Mouse (Mus musculus): Measurements from ENCODE around the gene Prkce. TPM values are rescaled to one million over a fixed set of nuclear protein-coding genes. Genes with fewer than 3 reads are reported as not detected.
A peak's percentile ranks its signal among the peaks of the same experiment; 100 is the strongest.

The Prkce gene
- polyA plus RNA-seq, 1 experiment from 2014 or later = 5.0 TPM

GRCm38 (mm10) chr17:86243109-86243527 is 75.5 kb downstream of the Prkce start:
- Histone ChIP-seq H3K9me3 (ENCODE audit: control insufficient read depth, low read length) (no peaks in the 10 kb centered on the region), H3K27me3 (replicated peaks; ENCODE audit: control insufficient read depth, insufficient read depth, low read length) (no peaks in the 10 kb centered on the region), H3K9ac (ENCODE audit: low read depth, low read length) (no peak overlapping the region), H3K4me1 (ENCODE audit: control insufficient read depth, insufficient read depth, low read length) (peaks cover 5% of the 10 kb centered on the region; the same call in 1 of the 2 replicates), H3K27ac (ENCODE audit: low read length) (no peak overlapping the region), H3K4me2 (ENCODE audit: low read depth, low read length) (no peak overlapping the region), H3K4me3 (ENCODE audit: low read length) (no peak overlapping the region), H3K36me3 (ENCODE audit: control insufficient read depth, insufficient read depth, low read length) (0 out of 2 replicates have a peak, but pooled peaks cover 2% of the 10 kb centered on the region)
- ATAC-seq = no peak
- WGBS = 81% methylated on average over 16 of the region's 16 CpGs

GRCm38 (mm10) chr17:86244397-86244796 is 76.8 kb downstream of the Prkce start:
- Histone ChIP-seq H3K4me2 (ENCODE audit: low read depth, low read length) (no peak overlapping the region), H3K4me3 (ENCODE audit: low read length) (no peak overlapping the region), H3K9ac (ENCODE audit: low read depth, low read length) (no peak overlapping the region), H3K27me3 (replicated peaks; ENCODE audit: control insufficient read depth, insufficient read depth, low read length) (no peaks in the 10 kb centered on the region), H3K9me3 (ENCODE audit: control insufficient read depth, low read length) (no peaks in the 10 kb centered on the region), H3K36me3 (ENCODE audit: control insufficient read depth, insufficient read depth, low read length) (0 out of 2 replicates have a peak, but pooled peaks cover 2% of the 10 kb centered on the region), H3K27ac (ENCODE audit: low read length) (no peak overlapping the region), H3K4me1 (ENCODE audit: control insufficient read depth, insufficient read depth, low read length) (peaks cover 8% of the 10 kb centered on the region)
- 90% methylated on average over 5 of the region's 5 CpGs for WGBS
- no peak for ATAC-seq

- no peak overlapping the region for H3K4me3 ChIP-seq (ENCODE audit: low read length)
- ATAC-seq = no peak
- WGBS = 80% methylated on average over 8 of the region's 8 CpGs
- H3K27ac ChIP-seq (ENCODE audit: low read length) = no peak overlapping the region
- H3K9me3 ChIP-seq (ENCODE audit: control insufficient read depth, low read length) = no peaks in the 10 kb centered on the region
- H3K4me2 ChIP-seq (ENCODE audit: low read depth, low read length) = no peak overlapping the region
- peaks cover 7% of the 10 kb centered on the region; the same call in 1 of the 2 replicates for H3K4me1 ChIP-seq (ENCODE audit: control insufficient read depth, insufficient read depth, low read length)
- H3K27me3 ChIP-seq (replicated peaks; ENCODE audit: control insufficient read depth, insufficient read depth, low read length) = no peaks in the 10 kb centered on the region
- 0 out of 2 replicates have a peak, but pooled peaks cover 2% of the 10 kb centered on the region for H3K36me3 ChIP-seq (ENCODE audit: control insufficient read depth, insufficient read depth, low read length)
- H3K9ac ChIP-seq (ENCODE audit: low read depth, low read length) = no peak overlapping the region
Observed at GRCm38 (mm10) chr17:86248832-86249231, 81.2 kb downstream of the Prkce start.

DNA sequence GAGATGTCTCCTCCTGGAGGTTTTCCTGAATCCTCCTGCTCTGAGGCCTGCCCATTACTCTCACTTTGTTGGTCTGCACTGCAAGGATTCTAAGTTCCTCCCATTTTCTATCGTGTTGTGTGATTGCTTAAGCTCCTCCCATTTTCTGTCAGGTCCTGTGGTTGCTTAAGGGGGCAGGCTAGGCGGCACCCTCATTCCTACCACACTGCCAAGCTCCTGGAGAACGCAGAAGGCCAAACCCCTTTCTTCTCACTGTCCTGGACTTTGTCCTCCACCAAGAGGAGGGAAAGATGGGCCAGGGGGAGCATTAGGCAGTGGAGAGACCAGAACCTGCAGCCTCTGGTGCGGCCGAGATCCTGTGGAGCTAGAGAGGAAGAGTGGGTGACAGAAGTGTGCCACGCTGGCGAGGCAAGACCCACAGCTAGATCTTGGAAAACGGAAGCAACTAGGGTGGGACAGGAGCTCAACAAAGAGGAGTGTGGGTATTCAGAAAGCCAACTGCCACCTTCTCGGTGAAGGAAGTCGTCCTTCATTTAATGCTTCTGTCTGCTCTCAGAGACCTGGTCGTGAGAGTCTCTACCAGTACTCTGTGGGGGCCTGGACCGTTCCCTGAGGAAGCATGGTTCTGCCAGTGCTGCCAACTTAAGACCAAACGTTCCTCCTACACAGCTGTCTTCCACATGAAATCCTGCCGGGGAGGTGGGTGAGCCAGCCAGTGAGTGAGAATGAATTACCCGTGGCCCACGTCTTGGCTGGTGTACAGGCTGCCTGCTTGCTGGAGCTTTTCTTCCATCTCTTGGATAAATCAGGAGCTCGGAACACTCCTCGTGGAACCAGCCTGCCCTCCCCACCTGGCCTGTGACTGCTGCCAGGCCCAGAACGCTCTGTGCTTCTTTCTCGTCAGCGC is 82.2 kb downstream of the Prkce start:
- no peaks in the 10 kb centered on the region for H3K27me3 ChIP-seq (replicated peaks; ENCODE audit: control insufficient read depth, insufficient read depth, low read length)

DNA sequence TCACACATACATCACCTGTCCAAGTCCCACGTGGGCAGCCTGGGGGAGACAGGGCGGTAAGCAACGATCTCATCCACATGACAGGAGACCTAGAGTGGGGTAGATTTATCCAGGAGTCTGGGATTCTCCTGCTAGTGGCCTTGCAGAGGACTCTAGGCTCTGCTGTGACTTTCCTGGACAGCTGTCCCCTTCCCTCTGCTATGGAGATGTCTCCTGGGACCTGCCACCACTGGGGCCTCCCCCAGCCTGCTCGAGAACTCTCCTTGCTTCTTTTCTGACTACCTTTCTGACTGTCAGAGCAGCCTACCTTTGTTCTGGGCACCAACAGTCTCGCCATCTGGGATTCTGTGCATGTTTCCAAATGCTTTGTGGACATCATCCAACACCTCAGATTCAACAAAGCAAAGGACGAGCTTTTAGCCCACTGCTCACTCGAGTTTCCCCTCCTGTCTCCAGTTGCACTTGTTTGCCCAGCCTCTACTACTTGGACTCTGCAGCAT is 82.9 kb downstream of the Prkce start:
- Histone ChIP-seq H3K9ac (ENCODE audit: low read depth, low read length) (no peak overlapping the region), H3K4me2 (ENCODE audit: low read depth, low read length) (no peak overlapping the region), H3K4me1 (ENCODE audit: control insufficient read depth, insufficient read depth, low read length) (peaks cover 7% of the 10 kb centered on the region; the same call in 1 of the 2 replicates), H3K27ac (ENCODE audit: low read length) (no peak overlapping the region), H3K4me3 (ENCODE audit: low read length) (no peak overlapping the region), H3K27me3 (replicated peaks; ENCODE audit: control insufficient read depth, insufficient read depth, low read length) (no peaks in the 10 kb centered on the region), H3K9me3 (ENCODE audit: control insufficient read depth, low read length) (0 out of 2 replicates have a peak, but pooled peaks cover 5% of the 10 kb centered on the region), H3K36me3 (ENCODE audit: control insufficient read depth, insufficient read depth, low read length) (no peaks in the 10 kb centered on the region)
- ATAC-seq = no peak
- 63% methylated on average over 7 of the region's 7 CpGs for WGBS

More for the DNA sequence above, 82.2 kb downstream of the Prkce start:
- Histone ChIP-seq H3K9me3 (ENCODE audit: control insufficient read depth, low read length) (0 out of 2 replicates have a peak, but pooled peaks cover 3% of the 10 kb centered on the region), H3K4me2 (ENCODE audit: low read depth, low read length) (no peak overlapping the region), H3K4me1 (ENCODE audit: control insufficient read depth, insufficient read depth, low read length) (peaks cover 7% of the 10 kb centered on the region; the same call in 1 of the 2 replicates), H3K36me3 (ENCODE audit: control insufficient read depth, insufficient read depth, low read length) (no peaks in the 10 kb centered on the region), H3K27ac (ENCODE audit: low read length) (no peak overlapping the region), H3K9ac (ENCODE audit: low read depth, low read length) (no peak overlapping the region), H3K4me3 (ENCODE audit: low read length) (no peak overlapping the region)
- 69% methylated on average over 21 of the region's 21 CpGs for WGBS
- peak; percentile 61; the same call in 1 of the 2 replicates for ATAC-seq

- Histone ChIP-seq H3K4me2 (ENCODE audit: low read depth, low read length) (no peak overlapping the region), H3K36me3 (ENCODE audit: control insufficient read depth, insufficient read depth, low read length) (no peaks in the 10 kb centered on the region), H3K27ac (ENCODE audit: low read length) (no peak overlapping the region), H3K27me3 (replicated peaks; ENCODE audit: control insufficient read depth, insufficient read depth, low read length) (no peaks in the 10 kb centered on the region), H3K9me3 (ENCODE audit: control insufficient read depth, low read length) (0 out of 2 replicates have a peak, but pooled peaks cover 5% of the 10 kb centered on the region), H3K4me3 (ENCODE audit: low read length) (no peak overlapping the region), H3K9ac (ENCODE audit: low read depth, low read length) (no peak overlapping the region), H3K4me1 (ENCODE audit: control insufficient read depth, insufficient read depth, low read length) (peaks cover 7% of the 10 kb centered on the region; the same call in 1 of the 2 replicates)
- ATAC-seq = no peak
- 56% methylated on average over 9 of the region's 9 CpGs for WGBS
Observed at GRCm38 (mm10) chr17:86253884-86254283, 86.3 kb downstream of the Prkce start.

DNA sequence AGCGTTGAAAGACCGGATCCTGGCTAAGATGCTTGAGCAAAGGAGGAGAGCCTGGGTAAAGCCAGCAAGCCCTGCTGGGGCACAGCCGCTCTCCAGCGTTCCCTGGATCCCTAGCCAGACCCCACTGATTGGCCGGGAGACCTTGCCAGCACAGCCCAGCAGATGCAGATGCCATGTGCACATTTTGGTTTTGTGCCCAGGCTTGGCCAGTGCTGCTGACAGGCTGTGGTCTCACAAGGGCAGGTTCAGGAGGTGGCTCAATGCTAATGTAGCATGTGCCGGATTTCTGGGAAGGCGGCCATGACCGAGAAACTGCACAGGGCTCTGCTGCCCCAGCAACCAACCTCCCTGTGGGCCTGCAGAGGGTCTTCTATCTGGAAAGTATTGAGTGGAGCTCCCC is 86.7 kb downstream of the Prkce start:
- ATAC-seq = no peak
- 0 out of 2 replicates have a peak, but pooled peaks cover 5% of the 10 kb centered on the region for H3K9me3 ChIP-seq (ENCODE audit: control insufficient read depth, low read length)
- no peaks in the 10 kb centered on the region for H3K27me3 ChIP-seq (replicated peaks; ENCODE audit: control insufficient read depth, insufficient read depth, low read length)
- no peak overlapping the region for H3K4me3 ChIP-seq (ENCODE audit: low read length)
- H3K36me3 ChIP-seq (ENCODE audit: control insufficient read depth, insufficient read depth, low read length) = no peaks in the 10 kb centered on the region
- no peak overlapping the region for H3K9ac ChIP-seq (ENCODE audit: low read depth, low read length)
- no peak overlapping the region for H3K27ac ChIP-seq (ENCODE audit: low read length)
- WGBS = 77% methylated on average over 8 of the region's 8 CpGs
- no peak overlapping the region for H3K4me2 ChIP-seq (ENCODE audit: low read depth, low read length)
- H3K4me1 ChIP-seq (ENCODE audit: control insufficient read depth, insufficient read depth, low read length) = peaks cover 4% of the 10 kb centered on the region; the same call in 1 of the 2 replicates

GRCm38 (mm10) chr17:86254978-86255377 is 87.4 kb downstream of the Prkce start:
- no peak for ATAC-seq
- 0 out of 2 replicates have a peak, but pooled peaks cover 5% of the 10 kb centered on the region for H3K9me3 ChIP-seq (ENCODE audit: control insufficient read depth, low read length)
- no peak overlapping the region for H3K4me2 ChIP-seq (ENCODE audit: low read depth, low read length)
- no peak overlapping the region for H3K4me3 ChIP-seq (ENCODE audit: low read length)
- H3K27ac ChIP-seq (ENCODE audit: low read length) = no peak overlapping the region
- H3K27me3 ChIP-seq (replicated peaks; ENCODE audit: control insufficient read depth, insufficient read depth, low read length) = no peaks in the 10 kb centered on the region
- H3K36me3 ChIP-seq (ENCODE audit: control insufficient read depth, insufficient read depth, low read length) = no peaks in the 10 kb centered on the region
- no peaks in the 10 kb centered on the region for H3K4me1 ChIP-seq (ENCODE audit: control insufficient read depth, insufficient read depth, low read length)
- H3K9ac ChIP-seq (ENCODE audit: low read depth, low read length) = no peak overlapping the region
- 96% methylated on average over 6 of the region's 6 CpGs for WGBS

- no peak overlapping the region for H3K4me3 ChIP-seq (ENCODE audit: low read length)
- no peak overlapping the region for H3K27ac ChIP-seq (ENCODE audit: low read length)
- H3K27me3 ChIP-seq (replicated peaks; ENCODE audit: control insufficient read depth, insufficient read depth, low read length) = no peaks in the 10 kb centered on the region
- ATAC-seq = no peak
- 61% methylated on average over 10 of the region's 10 CpGs for WGBS
- no peaks in the 10 kb centered on the region for H3K36me3 ChIP-seq (ENCODE audit: control insufficient read depth, insufficient read depth, low read length)
- H3K4me1 ChIP-seq (ENCODE audit: control insufficient read depth, insufficient read depth, low read length) = peaks cover 8% of the 10 kb centered on the region
- H3K4me2 ChIP-seq (ENCODE audit: low read depth, low read length) = no peak overlapping the region
- H3K9ac ChIP-seq (ENCODE audit: low read depth, low read length) = no peak overlapping the region
- H3K9me3 ChIP-seq (ENCODE audit: control insufficient read depth, low read length) = 0 out of 2 replicates have a peak, but pooled peaks cover 5% of the 10 kb centered on the region
Observed at GRCm38 (mm10) chr17:86256730-86257131, 89.1 kb downstream of the Prkce start.
